Mouse (Mus musculus) urinary bladder, postnatal 10 days (tissue): ENCODE measurements around the gene Samsn1.

ENCODE experiments used
- DNase-seq: peaks from one replicate; pipeline ENCODE4 v3.0.0; 2022; ENCODE audit warnings: low spot score

The Samsn1 gene

DNA sequence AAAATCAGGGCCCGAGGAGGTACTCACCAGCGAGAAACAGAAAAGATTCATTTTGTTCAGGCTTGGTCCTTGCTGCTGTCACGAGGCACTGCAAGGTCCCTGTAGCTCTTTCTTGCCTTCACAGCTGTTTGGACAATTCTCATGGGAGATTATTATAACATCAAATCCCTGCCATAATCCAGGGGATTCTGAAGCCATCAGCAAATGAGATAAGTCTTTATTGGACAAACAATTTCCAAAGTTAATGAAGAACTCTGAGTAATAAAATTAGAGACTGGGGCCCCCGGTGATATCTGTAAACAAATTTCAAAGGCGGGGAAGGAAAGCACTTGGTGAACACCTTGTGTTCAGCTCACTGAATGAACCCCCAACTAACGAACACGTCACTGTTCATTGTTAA, at the start of gene Samsn1:
Samsn1 (minus strand) TSS at position 101 of the 400 bp plus-strand sequence.
- no peak for DNase-seq

DNA sequence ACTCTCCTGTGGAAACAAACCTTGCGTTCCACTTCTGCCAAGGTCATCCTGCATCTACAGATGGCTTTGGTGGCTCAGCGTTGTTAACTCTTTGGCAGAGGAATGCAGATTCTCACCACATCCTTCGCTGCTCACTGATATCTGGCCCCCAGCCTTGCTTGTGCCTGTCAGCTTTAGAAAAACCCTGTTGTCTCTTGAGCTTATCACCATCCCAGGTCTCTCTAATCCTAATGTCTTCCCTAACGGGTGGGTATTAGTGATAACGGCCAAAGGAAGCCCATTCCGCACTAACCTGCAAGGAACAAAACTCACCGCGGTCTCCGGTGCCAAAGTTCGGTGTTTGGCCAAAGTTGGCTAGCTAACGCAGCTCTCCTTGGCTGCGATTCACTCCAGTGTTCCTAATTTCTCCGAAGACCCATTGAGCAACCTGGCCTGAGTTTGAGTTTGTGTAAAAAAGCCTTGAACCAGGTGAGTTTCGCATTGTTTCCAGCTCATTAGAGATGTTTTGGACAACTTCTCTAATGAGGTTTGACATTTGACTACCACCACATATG, 44.1 kb upstream of the Samsn1 start:
- DNase-seq: no peak

DNA sequence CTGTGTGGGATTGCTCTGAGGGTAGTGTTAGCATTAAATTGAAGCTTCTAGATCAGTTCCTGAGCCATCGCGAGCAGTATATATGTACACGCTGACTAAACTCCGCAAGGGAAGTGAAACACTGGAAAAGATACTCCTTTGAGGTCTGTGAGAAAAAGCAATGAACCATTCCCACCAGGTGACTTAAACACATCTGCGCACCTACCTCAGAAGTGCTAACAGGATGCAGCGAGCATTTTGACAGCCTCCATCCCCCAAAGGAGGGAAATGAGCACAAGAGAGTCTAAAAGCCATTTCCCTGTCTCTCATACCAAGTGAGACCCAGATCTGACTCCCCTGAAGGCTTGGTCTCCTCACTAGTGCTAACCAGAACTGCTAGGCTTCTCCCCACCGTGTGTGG, 32.9 kb upstream of the Samsn1 start:
- no peak for DNase-seq

DNA sequence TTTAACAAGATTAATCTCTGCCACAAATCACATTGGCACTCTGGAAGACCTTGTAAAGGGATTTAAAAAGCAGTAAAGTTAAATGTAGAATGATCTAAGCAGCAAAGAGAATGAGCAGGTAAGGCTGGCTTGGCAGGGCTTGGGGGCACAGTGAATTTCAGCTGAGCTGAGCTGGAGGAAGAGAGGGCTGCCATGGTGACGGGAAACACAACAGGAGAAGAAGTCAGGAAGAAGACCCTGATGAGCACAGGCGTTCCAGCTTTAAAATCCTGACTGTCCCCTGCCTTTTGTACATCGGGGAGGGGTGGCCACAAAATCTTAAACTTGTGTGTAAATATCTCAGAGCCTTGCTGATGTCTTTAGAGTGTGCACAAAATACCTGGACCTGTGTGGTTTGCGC, 32.0 kb upstream of the Samsn1 start:
- no peak for DNase-seq

DNA sequence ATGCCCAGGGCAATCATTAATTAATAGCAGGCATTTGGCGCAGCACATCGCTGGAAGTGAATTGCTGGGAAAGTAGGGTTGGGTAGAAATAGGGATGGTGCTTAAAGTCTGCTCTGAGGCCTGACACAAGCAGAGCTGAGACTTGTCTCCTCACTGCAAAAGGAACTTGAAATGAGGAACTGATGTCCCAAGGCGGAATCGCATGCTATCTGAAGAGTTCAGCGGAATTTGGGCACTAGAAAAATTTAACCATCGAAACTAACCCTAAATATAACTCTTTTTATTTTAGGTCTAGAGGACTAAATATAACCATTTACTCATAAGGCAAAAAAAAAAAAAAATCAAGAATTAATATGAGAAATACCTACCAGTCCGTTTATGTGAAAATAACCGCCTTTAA, 31.5 kb upstream of the Samsn1 start:
- DNase-seq: no peak

DNA sequence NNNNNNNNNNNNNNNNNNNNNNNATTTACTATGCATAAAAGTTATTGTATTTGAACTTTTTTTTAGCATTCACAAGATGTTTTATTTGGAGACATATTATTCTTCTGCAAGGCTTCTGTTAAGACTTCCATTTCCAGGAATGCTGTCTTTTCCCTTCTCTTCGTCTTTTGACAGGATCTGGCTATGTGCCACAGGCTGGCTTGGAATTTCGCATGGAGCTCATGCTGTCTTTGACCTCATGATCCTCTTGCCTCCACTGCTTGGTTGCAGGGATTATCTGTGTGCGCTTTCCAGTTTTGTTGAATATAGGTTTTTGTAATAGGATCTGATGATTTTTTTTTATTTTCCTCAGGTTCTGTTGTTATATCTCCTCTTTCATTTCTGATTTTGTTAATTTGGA, 25.0 kb upstream of the Samsn1 start:
- DNase-seq: no peak

DNA sequence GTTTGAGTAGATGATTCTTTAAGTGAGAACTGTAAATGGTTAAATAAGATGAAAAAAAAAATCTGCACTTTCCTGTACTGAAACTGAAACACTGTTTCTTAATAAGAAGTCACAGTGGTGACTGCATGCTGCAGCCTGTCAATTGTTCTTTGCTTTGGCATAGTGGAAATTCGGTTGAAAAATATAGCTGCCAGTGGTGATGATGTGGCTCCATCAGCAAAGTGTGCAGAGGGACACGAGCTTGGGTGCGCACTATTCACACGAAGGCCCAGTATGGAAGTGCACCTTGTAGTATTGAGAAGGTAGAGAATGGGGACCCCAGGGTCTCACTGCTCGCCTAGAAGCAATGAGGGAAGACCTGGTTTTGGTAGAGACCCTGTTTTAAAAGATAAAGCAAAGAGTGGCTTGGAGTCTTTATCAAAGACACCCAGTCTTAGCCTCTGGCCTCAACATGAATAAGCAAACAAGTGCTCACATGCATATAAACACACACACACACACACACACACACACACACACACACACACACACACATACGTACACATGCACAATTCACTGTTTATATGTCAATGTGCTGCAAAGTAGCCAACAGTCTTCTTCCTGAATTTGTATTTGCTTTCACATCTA, 18.4 kb upstream of the Samsn1 start:
- no peak for DNase-seq

DNA sequence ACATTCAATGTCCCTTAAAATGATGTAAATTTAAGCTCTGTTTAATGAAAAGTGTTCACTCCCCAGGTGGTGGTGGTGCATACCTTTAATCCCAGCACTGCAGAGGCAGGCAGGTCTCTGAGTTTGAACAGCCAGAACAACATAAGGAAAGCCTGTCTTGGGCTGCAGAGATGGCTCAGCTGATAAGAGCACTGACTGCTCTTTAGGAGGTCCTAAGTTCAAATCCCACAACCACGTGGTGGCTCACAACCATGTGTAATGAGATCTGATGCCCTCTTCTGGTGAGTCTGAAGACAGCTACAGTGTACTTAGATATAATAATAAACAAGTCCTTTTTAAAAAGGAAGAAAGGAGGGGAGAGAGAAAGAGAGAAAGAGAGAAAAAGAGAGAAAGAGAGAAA, 2.9 kb downstream of the Samsn1 start:
- DNase-seq: no peak

DNA sequence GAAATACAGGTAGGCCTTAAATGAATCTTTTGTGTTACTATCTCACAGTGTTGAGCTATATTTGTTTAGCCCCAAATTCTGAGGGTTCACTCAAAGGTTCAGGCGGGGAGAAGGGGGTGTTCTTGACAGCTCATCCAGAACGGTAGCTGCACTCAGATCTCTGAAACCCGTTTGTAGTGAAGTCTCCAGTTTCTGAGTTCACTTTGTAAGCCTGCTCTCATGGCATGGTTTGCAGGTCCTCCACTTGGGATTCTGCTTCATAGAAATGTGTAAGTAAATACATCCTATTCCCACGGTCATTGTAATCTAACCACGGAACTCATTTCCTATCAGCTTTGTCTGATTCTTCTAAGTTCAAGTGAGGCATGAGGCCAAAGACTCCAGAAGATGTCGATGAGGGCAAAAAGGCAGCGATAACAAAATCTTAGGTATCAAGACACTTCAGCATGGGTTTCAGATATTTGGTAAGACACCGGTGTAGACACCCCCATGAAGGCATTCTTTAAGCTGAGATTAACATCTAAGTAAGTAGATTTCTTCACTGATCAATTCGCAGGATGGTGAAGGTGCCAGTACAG, 18.2 kb downstream of the Samsn1 start:
- no peak for DNase-seq

DNA sequence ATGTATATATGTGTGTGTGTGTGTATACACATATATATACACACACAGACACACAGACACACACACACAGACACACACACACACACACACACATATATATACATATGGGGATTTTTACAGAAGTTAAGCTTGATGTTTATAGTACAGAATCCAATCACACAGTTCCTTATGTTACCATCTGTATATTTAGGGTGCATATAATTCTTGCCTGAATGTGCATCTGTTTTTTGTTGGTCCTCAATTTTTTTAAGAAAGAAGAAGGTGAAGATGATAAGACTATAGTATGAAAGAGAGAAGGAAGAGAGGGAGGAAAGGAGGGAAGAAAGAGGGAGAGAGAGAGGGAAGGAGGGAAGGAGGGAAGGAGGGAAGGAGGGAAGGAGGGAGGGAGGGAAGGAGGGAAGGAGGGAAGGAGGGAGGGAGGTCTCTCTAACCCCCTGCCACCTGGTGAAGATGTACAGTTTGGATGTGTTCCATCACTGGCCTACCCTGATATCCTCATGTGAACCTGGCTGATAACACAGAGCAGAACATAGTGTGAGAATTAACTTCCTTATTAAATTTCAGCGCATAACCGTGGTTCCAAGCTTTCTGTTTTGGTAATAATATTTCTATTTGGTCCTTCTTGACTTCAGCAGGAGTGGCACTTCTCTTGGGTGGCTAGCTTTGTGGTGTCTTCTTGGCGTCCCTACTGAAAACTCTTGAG, 19.1 kb downstream of the Samsn1 start:
- DNase-seq: no peak

DNA sequence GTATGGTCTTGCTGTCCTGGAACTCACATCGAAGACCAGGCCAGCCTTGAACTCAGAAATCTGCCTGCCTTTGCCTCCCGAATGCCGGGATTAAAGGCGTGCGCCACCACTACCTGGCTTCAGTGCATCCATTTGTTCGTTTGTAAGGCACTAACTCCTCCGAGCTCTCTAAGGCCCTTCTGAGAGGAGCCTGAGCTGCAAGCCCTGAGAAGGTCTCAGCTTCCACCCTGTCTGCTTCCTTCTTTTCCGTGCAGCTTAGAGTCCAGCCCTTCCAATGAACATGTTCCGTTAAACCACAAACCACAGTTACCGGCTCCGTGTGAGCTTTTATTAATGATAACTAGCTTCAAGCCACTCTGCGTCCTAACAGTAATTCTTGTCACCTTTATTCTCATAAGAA, 19.8 kb downstream of the Samsn1 start:
- no peak for DNase-seq

DNA sequence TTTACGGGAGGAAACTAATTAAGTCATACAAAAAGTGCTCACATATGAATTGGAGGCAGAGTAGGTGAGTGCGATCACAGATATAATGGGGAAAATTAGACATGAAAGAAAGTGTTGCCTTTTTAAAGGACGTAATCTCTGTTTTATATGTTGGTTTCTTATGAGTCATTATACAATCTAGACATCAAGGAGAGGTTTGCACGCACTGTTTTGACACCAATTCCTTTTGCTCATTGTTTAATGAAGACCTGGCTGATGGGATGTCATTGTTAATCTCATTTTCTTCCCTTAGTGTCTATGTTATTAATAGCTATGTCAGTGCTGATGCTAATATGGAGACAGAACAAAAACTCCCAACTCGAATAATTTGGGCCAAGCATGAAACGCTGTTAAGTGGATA, 20.3 kb downstream of the Samsn1 start:
- no peak for DNase-seq

DNA sequence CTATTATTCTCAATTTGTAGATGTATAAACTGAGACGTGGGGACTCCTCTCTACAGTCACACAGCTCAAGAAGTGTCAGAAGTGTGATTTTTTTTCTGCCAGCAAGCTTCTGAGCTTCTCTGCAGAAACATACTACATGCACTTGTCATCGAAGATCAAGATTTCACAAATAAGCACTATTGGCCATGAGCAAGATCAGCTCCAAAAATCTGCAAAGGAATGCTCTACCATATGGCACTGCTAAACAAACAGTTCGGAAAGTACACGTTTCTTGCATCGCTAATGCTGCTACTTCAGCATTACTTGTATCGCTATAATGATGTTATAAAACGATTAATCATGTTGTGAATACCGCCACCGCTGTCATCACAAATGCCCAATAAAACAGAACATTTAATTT, 22.0 kb downstream of the Samsn1 start:
- no peak for DNase-seq

DNA sequence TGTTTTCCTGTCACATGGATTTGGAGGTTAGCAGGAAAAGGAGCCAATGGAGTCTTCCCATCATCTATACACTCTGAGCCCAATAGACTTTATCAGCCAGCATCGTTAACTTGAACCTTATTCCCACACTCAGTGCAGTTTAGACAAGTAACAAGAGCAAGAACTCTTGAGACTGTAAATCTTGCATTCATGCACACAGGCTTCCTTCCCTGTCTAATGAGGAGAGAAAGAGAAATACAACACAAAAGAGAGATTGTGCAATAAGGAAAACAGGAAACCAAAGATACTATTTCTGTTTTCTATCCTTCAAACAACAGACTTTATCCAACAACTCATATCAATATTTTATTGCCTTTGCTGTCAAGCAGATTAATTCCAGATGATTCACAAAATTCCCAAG, 31.9 kb downstream of the Samsn1 start:
- no peak for DNase-seq

DNA sequence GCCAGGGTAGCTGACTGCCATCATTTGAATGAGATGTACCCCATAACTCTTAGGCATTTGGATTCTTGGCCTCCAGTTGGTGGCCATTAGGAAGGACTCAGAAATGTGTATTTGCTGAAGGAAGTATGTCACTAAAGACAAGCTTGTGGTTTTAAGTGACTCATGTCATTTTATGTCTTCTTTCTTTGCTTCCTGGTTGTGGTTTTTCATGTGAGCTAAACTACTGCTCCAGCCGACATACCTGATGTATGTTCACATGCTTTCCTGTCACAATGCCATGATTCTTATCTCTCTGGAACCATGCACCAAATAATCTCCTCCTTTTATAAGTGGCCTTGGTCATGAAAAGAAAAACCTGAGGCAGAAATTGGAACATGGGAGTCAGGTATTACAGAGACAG, 38.2 kb downstream of the Samsn1 start:
- no peak for DNase-seq

DNA sequence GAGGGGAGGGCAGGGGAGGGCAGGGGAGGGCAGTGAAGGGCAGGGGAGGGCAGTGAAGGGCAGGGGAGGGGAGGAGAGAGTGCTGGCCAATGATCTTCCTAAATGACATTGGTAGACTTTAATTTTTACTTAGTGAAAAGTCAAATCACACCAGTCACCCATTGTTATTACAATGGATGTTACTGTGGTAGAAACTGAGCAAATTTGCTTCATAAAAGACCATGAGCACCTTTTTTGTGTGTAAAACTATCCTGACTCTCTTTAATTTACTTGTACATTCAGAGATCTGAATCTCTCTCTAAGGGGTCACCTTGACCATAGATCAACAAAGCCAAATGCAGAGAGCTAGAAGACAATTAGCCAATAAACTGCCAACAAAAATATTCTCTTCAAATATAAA, 42.7 kb downstream of the Samsn1 start:
- DNase-seq: no peak

DNA sequence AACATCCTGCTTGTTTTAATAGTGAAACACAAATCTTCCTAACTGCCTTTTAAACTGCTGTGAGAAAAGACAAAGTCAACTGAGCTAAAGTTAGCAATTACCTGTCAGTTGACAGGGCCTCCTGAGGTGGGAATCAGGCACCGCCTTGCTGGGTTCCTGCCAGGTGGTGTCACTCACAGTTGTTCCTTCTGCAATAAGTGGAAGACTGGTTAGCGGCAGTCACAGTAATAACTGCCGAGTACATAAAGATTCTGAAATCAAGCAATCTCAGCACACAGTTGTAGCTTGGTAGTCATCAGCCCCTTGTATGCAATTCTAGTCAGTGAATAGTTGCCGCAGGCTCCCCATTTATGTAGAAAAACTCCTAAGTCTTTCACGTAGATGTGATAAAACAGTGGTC, 44.3 kb downstream of the Samsn1 start:
- DNase-seq: no peak

DNA sequence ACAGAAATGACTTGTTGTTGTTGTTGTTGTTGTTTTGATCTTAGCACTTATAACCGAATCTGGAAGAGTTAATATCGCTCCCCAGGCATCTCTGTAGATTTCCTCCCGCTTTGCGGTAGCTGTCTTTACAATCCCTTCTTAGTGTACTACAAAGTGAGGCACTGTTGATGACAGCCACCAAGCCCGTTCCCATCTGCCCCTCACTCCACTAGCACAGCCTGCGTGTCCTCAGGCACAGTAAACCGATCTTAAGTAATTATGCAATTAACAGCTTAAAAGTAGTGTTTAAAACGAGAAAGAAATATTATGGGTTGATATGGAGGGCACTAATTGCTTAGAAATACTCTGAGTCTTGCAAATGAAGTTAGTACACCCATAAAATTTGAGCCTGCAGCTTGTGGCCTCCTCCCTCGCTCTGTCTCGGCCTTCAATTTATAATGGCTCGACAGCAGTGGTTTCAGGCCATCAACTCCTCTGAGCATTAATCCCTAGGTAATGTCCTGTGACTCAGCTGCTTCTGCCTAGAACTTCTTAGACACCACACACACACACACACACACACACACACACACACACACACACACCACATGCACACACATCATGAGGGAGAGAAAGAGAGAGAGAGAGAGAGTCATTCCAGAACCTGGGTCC, 46.3 kb downstream of the Samsn1 start:
- no peak for DNase-seq

DNA sequence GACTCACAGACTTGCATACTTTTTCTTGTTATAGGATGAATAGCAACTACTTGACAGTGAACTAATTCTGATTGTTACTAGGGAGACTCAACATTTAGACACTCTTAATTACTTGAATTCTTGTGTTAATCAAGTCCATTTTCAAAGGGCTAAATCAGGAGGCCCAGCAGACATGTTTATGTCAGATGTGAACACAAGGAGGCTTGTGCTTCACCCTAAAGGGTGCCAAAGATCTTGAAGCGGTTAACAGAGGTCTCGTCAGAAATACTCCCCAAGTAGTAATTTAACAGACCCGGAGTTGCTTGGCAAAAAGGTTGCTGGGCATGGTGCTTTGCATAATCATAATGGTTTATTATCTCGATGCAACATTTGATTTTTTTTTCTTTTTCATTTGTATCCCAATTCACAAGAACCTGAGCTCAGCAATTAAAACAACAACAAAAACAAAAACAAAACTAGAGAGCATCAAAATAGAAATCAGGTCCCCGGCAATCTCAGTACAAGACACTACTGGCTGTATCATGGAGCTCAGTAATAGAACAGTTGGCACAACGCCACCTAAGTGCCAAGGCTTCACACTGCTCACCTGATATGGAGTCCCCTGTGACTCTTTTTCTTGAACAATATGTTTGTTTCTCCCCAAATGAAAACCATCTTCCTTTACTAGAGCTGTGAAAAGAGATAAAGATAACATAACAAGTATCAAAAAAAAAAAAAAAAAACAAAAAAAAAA, 51.6 kb downstream of the Samsn1 start:
- no peak for DNase-seq

DNA sequence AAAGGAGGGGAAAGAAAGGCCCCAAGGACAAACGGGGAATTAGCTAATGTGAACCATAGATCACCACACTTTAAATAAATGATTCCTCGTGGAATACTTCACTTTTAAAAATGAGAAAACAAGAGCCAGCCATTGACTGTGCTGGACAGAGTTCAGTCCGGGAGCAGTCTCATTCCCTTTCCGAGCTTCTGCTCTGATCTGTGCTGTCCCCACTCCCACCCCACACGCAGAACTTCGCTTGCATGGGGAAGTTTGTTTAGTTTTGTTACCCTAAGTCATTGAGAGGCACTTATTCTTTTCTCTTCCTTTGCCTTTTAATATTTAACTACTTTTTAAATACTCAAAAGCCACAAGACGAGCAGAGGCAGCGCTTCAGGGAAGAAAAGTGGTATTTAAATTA, 60.1 kb downstream of the Samsn1 start:
- no peak for DNase-seq

DNA sequence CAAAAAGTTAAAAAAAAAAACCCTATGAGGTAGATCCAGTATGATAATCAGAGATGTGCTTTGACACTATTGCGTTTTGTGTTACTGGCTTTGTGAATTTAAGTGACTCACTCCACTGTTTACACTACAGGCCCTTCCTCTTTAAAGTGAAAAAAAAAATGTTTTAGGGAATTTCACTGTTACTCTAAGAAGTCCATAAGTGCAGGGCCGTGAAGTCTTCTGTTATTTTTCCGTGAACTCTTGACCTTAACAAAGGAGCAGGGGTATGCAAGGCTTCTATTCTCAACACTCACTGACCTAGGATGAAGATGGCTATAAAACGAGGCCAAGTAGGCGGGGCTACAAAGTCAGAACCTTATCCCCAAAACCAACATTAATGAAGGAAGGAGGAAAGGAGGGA, 60.6 kb downstream of the Samsn1 start:
- DNase-seq: no peak

DNA sequence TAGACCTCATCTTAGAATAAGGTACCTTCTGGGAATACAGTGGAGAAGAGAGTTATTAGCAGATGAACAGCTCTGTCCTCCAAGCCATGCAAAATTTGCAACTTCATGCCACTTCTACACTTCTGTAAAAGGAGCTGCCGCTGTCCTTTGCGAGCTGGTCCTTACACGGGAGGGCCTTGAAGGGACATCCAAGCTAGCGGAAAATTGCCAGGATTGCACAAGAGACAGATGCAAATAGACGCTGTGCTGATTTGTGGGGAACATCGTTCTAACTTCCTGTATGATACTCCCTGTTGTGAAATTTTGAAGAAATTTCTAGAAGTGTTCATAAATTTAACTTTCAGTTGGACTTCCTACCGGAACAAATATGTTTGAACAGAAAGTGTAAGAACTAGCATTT, 61.0 kb downstream of the Samsn1 start:
- DNase-seq: no peak
